Mouse (Mus musculus): Measurements from ENCODE around the gene Pid1. TPM values are rescaled to one million over a fixed set of nuclear protein-coding genes. Genes with fewer than 3 reads are reported as not detected.

Pid1 gene
- polyA plus RNA-seq, 1 experiment from 2014 or later = 15.8 TPM

GRCm38 (mm10) chr1:84402154-84402553 is 38.2 kb upstream of the Pid1 start:
- H3K4me1 ChIP-seq (replicated peaks; ENCODE audit: control insufficient read depth, insufficient read depth) = no peaks in the 10 kb centered on the region
- no peak overlapping the region for H3K4me2 ChIP-seq (replicated peaks; ENCODE audit: low read depth)
- no peak for DNase-seq (ENCODE audit: low spot score)
- H3K4me3 ChIP-seq (ENCODE audit: low read depth, low read length) = no peak overlapping the region
- WGBS = 59% methylated on average over 1 of the region's 1 CpGs
- H3K9ac ChIP-seq (ENCODE audit: low read length) = no peak overlapping the region
- H3K9me3 ChIP-seq (ENCODE audit: control insufficient read depth, low read length) = no peaks in the 10 kb centered on the region
- ATAC-seq (ENCODE audit: low FRiP score, low TSS enrichment) = no peak
- TF ChIP-seq CTCF (IDR thresholded peaks at IDR 0.05; ENCODE audit: low read depth) = no peak
- TF ChIP-seq EP300 (optimal IDR thresholded peaks at IDR 0.05) = no peak
- H3K36me3 ChIP-seq (ENCODE audit: control insufficient read depth, insufficient read depth, low read length) = no peaks in the 10 kb centered on the region
- H3K27ac ChIP-seq (replicated peaks) = no peak overlapping the region
- H3K27me3 ChIP-seq (ENCODE audit: control insufficient read depth, insufficient read depth, low read length) = no peaks in the 10 kb centered on the region

- 68% methylated on average over 3 of the region's 3 CpGs for WGBS
- no peak for DNase-seq (ENCODE audit: low spot score)
- Histone ChIP-seq H3K27ac (replicated peaks) (no peak overlapping the region), H3K36me3 (ENCODE audit: control insufficient read depth, insufficient read depth, low read length) (no peaks in the 10 kb centered on the region), H3K4me2 (replicated peaks; ENCODE audit: low read depth) (no peak overlapping the region), H3K27me3 (ENCODE audit: control insufficient read depth, insufficient read depth, low read length) (no peaks in the 10 kb centered on the region), H3K9ac (ENCODE audit: low read length) (no peak overlapping the region), H3K4me3 (ENCODE audit: low read depth, low read length) (no peak overlapping the region), H3K9me3 (ENCODE audit: control insufficient read depth, low read length) (no peaks in the 10 kb centered on the region), H3K4me1 (replicated peaks; ENCODE audit: control insufficient read depth, insufficient read depth) (no peaks in the 10 kb centered on the region)
- no peak for ATAC-seq (ENCODE audit: low FRiP score, low TSS enrichment)
- TF ChIP-seq CTCF (IDR thresholded peaks at IDR 0.05; ENCODE audit: low read depth) (no peak), EP300 (optimal IDR thresholded peaks at IDR 0.05) (no peak)
Measured at GRCm38 (mm10) chr1:84399671-84400070, 35.7 kb upstream of the Pid1 start.

GRCm38 (mm10) chr1:84399118-84399517 is 35.1 kb upstream of the Pid1 start:
- TF ChIP-seq EP300 (optimal IDR thresholded peaks at IDR 0.05) = no peak
- TF ChIP-seq CTCF (IDR thresholded peaks at IDR 0.05; ENCODE audit: low read depth) = no peak
- Histone ChIP-seq H3K9me3 (ENCODE audit: control insufficient read depth, low read length) (no peaks in the 10 kb centered on the region), H3K4me3 (ENCODE audit: low read depth, low read length) (no peak overlapping the region), H3K27me3 (ENCODE audit: control insufficient read depth, insufficient read depth, low read length) (no peaks in the 10 kb centered on the region), H3K9ac (ENCODE audit: low read length) (no peak overlapping the region), H3K4me1 (replicated peaks; ENCODE audit: control insufficient read depth, insufficient read depth) (no peaks in the 10 kb centered on the region), H3K27ac (replicated peaks) (no peak overlapping the region), H3K36me3 (ENCODE audit: control insufficient read depth, insufficient read depth, low read length) (no peaks in the 10 kb centered on the region), H3K4me2 (replicated peaks; ENCODE audit: low read depth) (no peak overlapping the region)
- no peak for DNase-seq (ENCODE audit: low spot score)
- 68% methylated on average over 4 of the region's 4 CpGs for WGBS
- no peak for ATAC-seq (ENCODE audit: low FRiP score, low TSS enrichment)

- Histone ChIP-seq H3K27ac (replicated peaks) (no peak overlapping the region), H3K9ac (ENCODE audit: low read length) (no peak overlapping the region), H3K9me3 (ENCODE audit: control insufficient read depth, low read length) (no peaks in the 10 kb centered on the region), H3K4me1 (replicated peaks; ENCODE audit: control insufficient read depth, insufficient read depth) (no peaks in the 10 kb centered on the region), H3K36me3 (ENCODE audit: control insufficient read depth, insufficient read depth, low read length) (no peaks in the 10 kb centered on the region), H3K4me3 (ENCODE audit: low read depth, low read length) (no peak overlapping the region), H3K27me3 (ENCODE audit: control insufficient read depth, insufficient read depth, low read length) (no peaks in the 10 kb centered on the region), H3K4me2 (replicated peaks; ENCODE audit: low read depth) (no peak overlapping the region)
- no peak for TF ChIP-seq CTCF (IDR thresholded peaks at IDR 0.05; ENCODE audit: low read depth)
- no peak for TF ChIP-seq EP300 (optimal IDR thresholded peaks at IDR 0.05)
- 68% methylated on average over 3 of the region's 3 CpGs for WGBS
- ATAC-seq (ENCODE audit: low FRiP score, low TSS enrichment) = no peak
- DNase-seq (ENCODE audit: low spot score) = no peak
Measured at GRCm38 (mm10) chr1:84396787-84397186, 32.8 kb upstream of the Pid1 start.

GRCm38 (mm10) chr1:84395928-84396327 is 31.9 kb upstream of the Pid1 start:
- TF ChIP-seq CTCF (IDR thresholded peaks at IDR 0.05; ENCODE audit: low read depth) (no peak), EP300 (optimal IDR thresholded peaks at IDR 0.05) (no peak)
- Histone ChIP-seq H3K4me3 (ENCODE audit: low read depth, low read length) (no peak overlapping the region), H3K4me1 (replicated peaks; ENCODE audit: control insufficient read depth, insufficient read depth) (no peaks in the 10 kb centered on the region), H3K27me3 (ENCODE audit: control insufficient read depth, insufficient read depth, low read length) (no peaks in the 10 kb centered on the region), H3K4me2 (replicated peaks; ENCODE audit: low read depth) (no peak overlapping the region), H3K9me3 (ENCODE audit: control insufficient read depth, low read length) (no peaks in the 10 kb centered on the region), H3K36me3 (ENCODE audit: control insufficient read depth, insufficient read depth, low read length) (no peaks in the 10 kb centered on the region), H3K9ac (ENCODE audit: low read length) (no peak overlapping the region), H3K27ac (replicated peaks) (no peak overlapping the region)
- ATAC-seq (ENCODE audit: low FRiP score, low TSS enrichment) (no peak), DNase-seq (ENCODE audit: low spot score) (no peak)
- WGBS = 55% methylated on average over 8 of the region's 8 CpGs

- Histone ChIP-seq H3K4me1 (replicated peaks; ENCODE audit: control insufficient read depth, insufficient read depth) (no peaks in the 10 kb centered on the region), H3K9me3 (ENCODE audit: control insufficient read depth, low read length) (no peaks in the 10 kb centered on the region), H3K4me3 (ENCODE audit: low read depth, low read length) (no peak overlapping the region), H3K9ac (ENCODE audit: low read length) (no peak overlapping the region), H3K27me3 (ENCODE audit: control insufficient read depth, insufficient read depth, low read length) (no peaks in the 10 kb centered on the region), H3K4me2 (replicated peaks; ENCODE audit: low read depth) (no peak overlapping the region), H3K27ac (replicated peaks) (no peak overlapping the region), H3K36me3 (ENCODE audit: control insufficient read depth, insufficient read depth, low read length) (no peaks in the 10 kb centered on the region)
- WGBS = 81% methylated on average over 4 of the region's 4 CpGs
- no peak for ATAC-seq (ENCODE audit: low FRiP score, low TSS enrichment)
- DNase-seq (ENCODE audit: low spot score) = no peak
- TF ChIP-seq EP300 (optimal IDR thresholded peaks at IDR 0.05) = no peak
- TF ChIP-seq CTCF (IDR thresholded peaks at IDR 0.05; ENCODE audit: low read depth) = no peak
Measured at GRCm38 (mm10) chr1:84390961-84391360, 27.0 kb upstream of the Pid1 start.

All from stomach, postnatal 0 days (tissue).